ENCODE assay signal across 12 mouse cellular contexts in the genomic region with DNA sequence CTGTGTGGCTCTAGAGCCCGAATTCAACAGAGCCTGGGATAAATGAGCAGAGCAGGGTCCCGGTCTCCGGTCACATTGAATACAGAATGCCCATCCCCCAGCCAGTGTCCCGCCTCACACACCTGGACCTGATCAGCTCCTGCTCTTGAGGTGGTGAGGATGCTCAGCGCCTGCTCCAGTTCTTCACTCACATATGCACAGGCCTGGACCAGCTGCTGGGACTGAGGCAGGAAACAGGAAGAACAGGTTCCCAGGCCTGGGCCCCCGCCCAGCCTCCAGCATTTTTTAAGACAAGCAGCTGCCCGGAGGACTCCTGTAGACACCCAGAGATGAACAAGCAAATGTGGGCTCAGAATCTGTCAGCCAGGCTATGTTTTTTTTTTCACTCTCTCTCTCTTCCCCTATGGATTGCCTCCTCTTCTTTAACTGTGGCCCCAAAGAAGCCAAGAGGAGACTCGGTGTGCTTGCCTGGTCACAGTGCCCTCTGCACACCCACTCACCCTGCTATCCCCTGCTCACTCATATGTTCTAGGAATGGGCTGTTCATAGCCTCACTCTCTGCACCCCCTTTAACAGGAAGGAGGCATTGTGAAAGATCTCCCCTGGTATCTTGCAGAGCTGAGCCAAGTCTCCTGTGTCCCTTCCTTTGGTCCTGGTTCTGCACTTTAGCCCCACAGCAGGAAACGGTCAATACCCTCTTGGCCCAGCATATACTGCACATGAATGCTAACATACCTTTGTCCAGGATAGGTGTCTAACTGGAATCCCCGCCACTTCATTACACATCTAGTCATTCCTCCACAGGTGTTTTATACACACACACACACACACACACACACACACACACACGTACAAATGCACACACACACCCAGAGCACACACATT. TPM values are rescaled to one million over a fixed set of nuclear protein-coding genes. Genes with fewer than 3 reads are reported as not detected.
DNase-seq lines count a peak whose midpoint lies in the region; ATAC-seq and TF ChIP-seq lines count a peak whose summit lies in the region.
"Had no signal": no experiment of that assay in that cellular context is flagged by ENCODE, and none has a peak within 500 bp of the region (broad histone marks: within the 10 kb centered on the region; RNA-seq: fewer than 3 reads in every experiment).

No protein-coding gene starts in this region.

- 69% methylated on average over 11 of the region's 11 CpGs for WGBS in heart, embryonic 10.5 days
- WGBS in lung, embryonic 16.5 days, result 57% methylated on average over 11 of the region's 11 CpGs
- WGBS in embryonic facial prominence, embryonic 14.5 days, result 40% methylated on average over 11 of the region's 11 CpGs

- no peak for TF ChIP-seq POLR2A in myocyte (IDR thresholded peaks at IDR 0.05; ENCODE audit: insufficient read length, low read depth)

- H3K27me3 ChIP-seq in heart, embryonic 10.5 days (ENCODE audit: insufficient read depth, poor library complexity, severe bottlenecking), result peaks cover 52% of the 10 kb centered on the region
- no peaks in the 10 kb centered on the region for H3K27me3 ChIP-seq in lung, embryonic 16.5 days (ENCODE audit: control insufficient read depth, insufficient read depth, low read depth, low read length)
- H3K27me3 ChIP-seq in embryonic facial prominence, embryonic 14.5 days (replicated peaks; ENCODE audit: control insufficient read depth, insufficient read depth, low read length), result no peaks in the 10 kb centered on the region
- no peaks in the 10 kb centered on the region for H3K27me3 ChIP-seq in myocyte (ENCODE audit: control insufficient read depth, insufficient read depth, insufficient read length)

- ATAC-seq in lung, embryonic 16.5 days (ENCODE audit: low read depth), result peak; percentile 42; the same call in 1 of the 2 replicates
- peak; percentile 84 for ATAC-seq in embryonic facial prominence, embryonic 14.5 days (ENCODE audit: low read depth)
- ATAC-seq: forebrain, embryonic 16.5 days had no signal

- H3K4me1 ChIP-seq in heart, embryonic 10.5 days, result peaks cover 11% of the 10 kb centered on the region; the same call in 1 of the 2 replicates
- H3K4me1 ChIP-seq in lung, embryonic 16.5 days (replicated peaks; ENCODE audit: control insufficient read depth, insufficient read depth, low read length), result peaks cover 26% of the 10 kb centered on the region
- peaks cover 6% of the 10 kb centered on the region; the same call in 1 of the 2 replicates for H3K4me1 ChIP-seq in embryonic facial prominence, embryonic 14.5 days (ENCODE audit: control insufficient read depth, insufficient read depth, low read length)

- no peaks in the 10 kb centered on the region for H3K9me3 ChIP-seq in heart, embryonic 10.5 days
- no peaks in the 10 kb centered on the region for H3K9me3 ChIP-seq in lung, embryonic 16.5 days (ENCODE audit: control insufficient read depth, low read length)
- no peaks in the 10 kb centered on the region for H3K9me3 ChIP-seq in embryonic facial prominence, embryonic 14.5 days (ENCODE audit: control insufficient read depth, low read length)
- H3K9me3 ChIP-seq: midbrain, embryonic 10.5 days had no signal

- no peak overlapping the region for H3K4me3 ChIP-seq in heart, embryonic 10.5 days
- H3K4me3 ChIP-seq in lung, embryonic 16.5 days (ENCODE audit: low read length), result no peak overlapping the region
- no peak overlapping the region for H3K4me3 ChIP-seq in embryonic facial prominence, embryonic 14.5 days (ENCODE audit: low read depth, low read length)
- H3K4me3 ChIP-seq in myocyte, result no peak overlapping the region
- H3K4me3 ChIP-seq: midbrain, embryonic 10.5 days had no signal

- no peak overlapping the region for H3ac ChIP-seq in myocyte (ENCODE audit: control insufficient read depth, insufficient read length)

- DNase-seq in heart, adult 8-10 months (ENCODE audit: low spot score), result peak; percentile 45
- no peak for DNase-seq in heart, embryonic 10.5 days (ENCODE audit: low spot score)
- DNase-seq in lung, postnatal 25 days (ENCODE audit: low spot score), result no peak
- DNase-seq in embryonic facial prominence, embryonic 14.5 days (ENCODE audit: low spot score), result peak; percentile 83
- DNase-seq in left cerebral cortex, postnatal 14 days (ENCODE audit: low spot score in 2 of 2), result no peak
- DNase-seq in spleen, adult 18-20 months, result no peak
- DNase-seq: adrenal gland, adult 2 months had no signal

- no peaks in the 10 kb centered on the region for H3K36me3 ChIP-seq in heart, embryonic 10.5 days
- H3K36me3 ChIP-seq in lung, embryonic 16.5 days (ENCODE audit: control insufficient read depth, insufficient read depth, low read length), result no peaks in the 10 kb centered on the region
- no peaks in the 10 kb centered on the region for H3K36me3 ChIP-seq in embryonic facial prominence, embryonic 14.5 days (ENCODE audit: control insufficient read depth, insufficient read depth, low read length)
- H3K36me3 ChIP-seq in myocyte (ENCODE audit: control insufficient read depth, insufficient read depth), result no peaks in the 10 kb centered on the region
- H3K36me3 ChIP-seq: midbrain, embryonic 10.5 days had no signal

- no peak overlapping the region for H3K4me2 ChIP-seq in lung, embryonic 16.5 days (ENCODE audit: low read depth, low read length)
- no peak overlapping the region for H3K4me2 ChIP-seq in embryonic facial prominence, embryonic 14.5 days (ENCODE audit: low read depth, low read length)
- H3K4me2 ChIP-seq in myocyte (ENCODE audit: low read depth), result no peak overlapping the region
- H3K4me2 ChIP-seq: hindbrain, embryonic 14.5 days had no signal

- H3K27ac ChIP-seq in heart, embryonic 10.5 days, result no peak overlapping the region
- H3K27ac ChIP-seq in lung, embryonic 16.5 days (ENCODE audit: low read length), result 0 out of 2 replicates have a peak overlapping the region, but pooled peaks have one; percentile 24
- no peak overlapping the region for H3K27ac ChIP-seq in embryonic facial prominence, embryonic 14.5 days (replicated peaks; ENCODE audit: low read depth, low read length)
- H3K27ac ChIP-seq: hindbrain, embryonic 14.5 days; midbrain, embryonic 10.5 days had no signal

- no peak overlapping the region for H3K9ac ChIP-seq in lung, embryonic 16.5 days (ENCODE audit: low read length)
- H3K9ac ChIP-seq in embryonic facial prominence, embryonic 14.5 days (ENCODE audit: low read depth, low read length), result no peak overlapping the region
- H3K9ac ChIP-seq: hindbrain, embryonic 14.5 days had no signal

- intact Hi-C loops in left cerebral cortex, postnatal 14 days (cut with DNase I), result no loop called here

- H3K79me2 ChIP-seq in myocyte (ENCODE audit: control insufficient read depth, insufficient read depth), result no peaks in the 10 kb centered on the region

TF ChIP-seq in myocyte, 11 proteins besides CTCF, POLR2A, EP300 and RAD21:
- no peak for TF ChIP-seq REST (IDR thresholded peaks at IDR 0.05; ENCODE audit: insufficient read depth, insufficient read length)
- no peak for TF ChIP-seq SRF (IDR thresholded peaks at IDR 0.05; ENCODE audit: control insufficient read depth, insufficient read length, low read depth)
- TF ChIP-seq TCF12 (IDR thresholded peaks at IDR 0.05; ENCODE audit: insufficient read depth, poor library complexity, severe bottlenecking), result no peak
- TF ChIP-seq TCF3 (IDR thresholded peaks at IDR 0.05; ENCODE audit: insufficient read length, low read depth), result no peak
- no peak for TF ChIP-seq CEBPB (IDR thresholded peaks at IDR 0.05; ENCODE audit: insufficient read depth, poor library complexity, severe bottlenecking)
- peak in 1 of 3 experiments; percentile 73 for TF ChIP-seq MYOG (IDR thresholded peaks at IDR 0.05; ENCODE audit: control insufficient read depth in 1 of 3, insufficient read depth in 1 of 3, insufficient read length in 2 of 3, low read depth in 2 of 3)
- TF ChIP-seq MYOD1 (IDR thresholded peaks at IDR 0.05; ENCODE audit: control insufficient read depth in 1 of 3, insufficient read length in 2 of 3, low read depth in 2 of 3), result peak in 2 of 3 experiments; percentile 11 to 51

RNA-seq across cellular contexts. Expression of gene P2ry2, which starts 9.0 kb away (rescaled TPM):
- total RNA-seq in heart, adult 8-10 months (2022), result 10 to 100 TPM; 24.6 to 27.7 (median 27.2) TPM
- polyA plus RNA-seq in heart, embryonic 10.5 days (2016; fragmentation: Nextera tagmentation; extraction: Ambion mirVana), result 1.0 and 1.1 TPM in 2 replicates
- polyA plus RNA-seq in lung, embryonic 16.5 days (2015; fragmentation: Nextera tagmentation; extraction: Ambion mirVana), result 4.5 and 4.8 TPM in 2 replicates
- polyA plus RNA-seq in embryonic facial prominence, embryonic 14.5 days (2014; fragmentation: Nextera tagmentation; extraction: Ambion mirVana), result 2.0 and 2.3 TPM in 2 replicates
- polyA plus RNA-seq in myocyte (2012; fragmentation: generic; extraction: Trizol), result 20.8 TPM
- under 1 TPM; 0.55 to 0.92 TPM for total RNA-seq in left cerebral cortex, postnatal 14 days (2021)
- polyA plus RNA-seq: forebrain, embryonic 16.5 days had no signal

RNA-seq across cellular contexts. Expression of gene P2ry6, which starts 29.2 kb away (rescaled TPM):
- total RNA-seq in heart, adult 8-10 months (2022), result 1 to 10 TPM; 2.7 to 4.0 (median 3.3) TPM
- polyA plus RNA-seq in heart, embryonic 10.5 days (2016; fragmentation: Nextera tagmentation; extraction: Ambion mirVana), result 0.97 and 1.2 TPM in 2 replicates
- 9.1 and 10.1 TPM in 2 replicates for polyA plus RNA-seq in lung, embryonic 16.5 days (2015; fragmentation: Nextera tagmentation; extraction: Ambion mirVana)
- 6.9 and 7.3 TPM in 2 replicates for polyA plus RNA-seq in embryonic facial prominence, embryonic 14.5 days (2014; fragmentation: Nextera tagmentation; extraction: Ambion mirVana)
- 0.13 TPM for polyA plus RNA-seq in myocyte (2012; fragmentation: generic; extraction: Trizol)
- 1 to 10 TPM; 4.2 to 4.3 TPM for total RNA-seq in left cerebral cortex, postnatal 14 days (2021)

Comparison
In these comparisons a context has a peak if more than half of its experiments do, and no peak if none do; other contexts are left out.
1. DNase-seq: peak in heart, adult 8-10 months (single experiment) and embryonic facial prominence, embryonic 14.5 days (single experiment); none in heart, embryonic 10.5 days (single experiment), lung, postnatal 25 days (single experiment), left cerebral cortex, postnatal 14 days (0 of 2) and spleen, adult 18-20 months (0 of 2).